ENCODE assay signal across 9 mouse cellular contexts in genomic region chr17:6172926-6173690, GRCm38 (mm10).
DNase-seq lines count a peak whose midpoint lies in the region; ATAC-seq lines count a peak whose summit lies in the region.
"Had no signal": no experiment of that assay in that cellular context is flagged by ENCODE, and none has a peak within 500 bp of the region (broad histone marks: within the 10 kb centered on the region; RNA-seq: fewer than 3 reads in every experiment).

No protein-coding gene starts in this region.

- H3K79me2 ChIP-seq in macrophage (ENCODE audit: inconsistent target), result peaks cover 54% of the 10 kb centered on the region

- intact Hi-C loops in heart, postnatal 25 days (cut with DNase I), result loop anchor here (5.0 kb wide), 1 partner anchor 39 kb away; no protein-coding TSS in a partner anchor

- H3K27me3 ChIP-seq in hindbrain, embryonic 12.5 days, result no peaks in the 10 kb centered on the region
- H3K27me3 ChIP-seq in hindbrain, embryonic 10.5 days (ENCODE audit: insufficient read depth, poor library complexity, severe bottlenecking), result no peaks in the 10 kb centered on the region
- H3K27me3 ChIP-seq in embryonic facial prominence, embryonic 14.5 days (replicated peaks; ENCODE audit: control insufficient read depth, insufficient read depth, low read length), result no peaks in the 10 kb centered on the region
- H3K27me3 ChIP-seq: liver, embryonic 15.5 days had no signal

- H3K9ac ChIP-seq in hindbrain, embryonic 12.5 days, result no peak overlapping the region
- no peak overlapping the region for H3K9ac ChIP-seq in embryonic facial prominence, embryonic 14.5 days (ENCODE audit: low read depth, low read length)
- H3K9ac ChIP-seq: liver, embryonic 15.5 days had no signal

- DNase-seq in hindbrain, embryonic 10.5 days (ENCODE audit: low spot score), result no peak
- DNase-seq in embryonic facial prominence, embryonic 14.5 days (ENCODE audit: low spot score), result peak; percentile 73
- peak; percentile 61 for DNase-seq in heart, postnatal 25 days (ENCODE audit: low spot score)
- DNase-seq in layer of hippocampus, adult 8-10 months (ENCODE audit: low spot score in 2 of 2), result peak; percentile 25 to 31
- no peak for DNase-seq in cerebellum, adult 11 months

- no peak overlapping the region for H3K4me3 ChIP-seq in hindbrain, embryonic 12.5 days
- no peak overlapping the region for H3K4me3 ChIP-seq in hindbrain, embryonic 10.5 days
- no peak overlapping the region for H3K4me3 ChIP-seq in embryonic facial prominence, embryonic 14.5 days (ENCODE audit: low read depth, low read length)
- H3K4me3 ChIP-seq in macrophage (ENCODE audit: inconsistent target), result no peak overlapping the region
- H3K4me3 ChIP-seq: liver, embryonic 15.5 days had no signal

- 0 out of 2 replicates have a peak, but pooled peaks cover 4% of the 10 kb centered on the region for H3K4me1 ChIP-seq in hindbrain, embryonic 12.5 days
- H3K4me1 ChIP-seq in hindbrain, embryonic 10.5 days (replicated peaks), result peaks cover 6% of the 10 kb centered on the region; the same call in 1 of the 2 replicates
- peaks cover 11% of the 10 kb centered on the region; the same call in 1 of the 2 replicates for H3K4me1 ChIP-seq in embryonic facial prominence, embryonic 14.5 days (ENCODE audit: control insufficient read depth, insufficient read depth, low read length)
- H3K4me1 ChIP-seq: liver, embryonic 15.5 days had no signal

- ATAC-seq in hindbrain, embryonic 12.5 days (ENCODE audit: low FRiP score), result no peak
- peak; percentile 59 for ATAC-seq in CD4-positive, CD25-positive, alpha-beta regulatory T cell, adult 4 months
- ATAC-seq in embryonic facial prominence, embryonic 14.5 days (ENCODE audit: low read depth), result peak; percentile 50

- H3K9me3 ChIP-seq in hindbrain, embryonic 12.5 days (replicated peaks), result no peaks in the 10 kb centered on the region
- H3K9me3 ChIP-seq in hindbrain, embryonic 10.5 days, result peaks cover 6% of the 10 kb centered on the region
- 0 out of 2 replicates have a peak, but pooled peaks cover 4% of the 10 kb centered on the region for H3K9me3 ChIP-seq in embryonic facial prominence, embryonic 14.5 days (ENCODE audit: control insufficient read depth, low read length)
- H3K9me3 ChIP-seq: liver, embryonic 15.5 days had no signal

- no peak overlapping the region for H3K4me2 ChIP-seq in hindbrain, embryonic 12.5 days (replicated peaks)
- H3K4me2 ChIP-seq in embryonic facial prominence, embryonic 14.5 days (ENCODE audit: low read depth, low read length), result no peak overlapping the region
- H3K4me2 ChIP-seq: liver, embryonic 15.5 days had no signal

- 75% methylated on average over 5 of the region's 5 CpGs for WGBS in hindbrain, embryonic 12.5 days
- WGBS in hindbrain, embryonic 10.5 days, result 82% methylated on average over 5 of the region's 5 CpGs
- WGBS in embryonic facial prominence, embryonic 14.5 days, result 70% methylated on average over 5 of the region's 5 CpGs
- 10% methylated on average over 4 of the region's 5 CpGs for WGBS in macrophage (ENCODE audit: missing documents)

- peaks cover 18% of the 10 kb centered on the region for H3K36me3 ChIP-seq in hindbrain, embryonic 12.5 days
- H3K36me3 ChIP-seq in hindbrain, embryonic 10.5 days, result peaks cover 35% of the 10 kb centered on the region
- H3K36me3 ChIP-seq in embryonic facial prominence, embryonic 14.5 days (ENCODE audit: control insufficient read depth, insufficient read depth, low read length), result peaks cover 16% of the 10 kb centered on the region
- no peaks in the 10 kb centered on the region for H3K36me3 ChIP-seq in macrophage (ENCODE audit: inconsistent target)
- H3K36me3 ChIP-seq: liver, embryonic 15.5 days had no signal

- H3K27ac ChIP-seq in hindbrain, embryonic 12.5 days, result 0 out of 2 replicates have a peak overlapping the region, but pooled peaks have one; percentile 5
- H3K27ac ChIP-seq in hindbrain, embryonic 10.5 days, result no peak overlapping the region
- no peak overlapping the region; the same call in 1 of the 2 replicates for H3K27ac ChIP-seq in embryonic facial prominence, embryonic 14.5 days (replicated peaks; ENCODE audit: low read depth, low read length)
- peak overlapping the region; percentile 98 for H3K27ac ChIP-seq in macrophage
- H3K27ac ChIP-seq: liver, embryonic 15.5 days had no signal

Comparison
In these comparisons a context has a peak if more than half of its experiments do, and no peak if none do; other contexts are left out.
1. H3K27ac ChIP-seq: peak in hindbrain, embryonic 12.5 days (single experiment) and macrophage (single experiment); none in hindbrain, embryonic 10.5 days (single experiment) and embryonic facial prominence, embryonic 14.5 days (single experiment).
2. DNase-seq: peak in embryonic facial prominence, embryonic 14.5 days (single experiment), heart, postnatal 25 days (single experiment) and layer of hippocampus, adult 8-10 months (2 of 2); none in hindbrain, embryonic 10.5 days (single experiment) and cerebellum, adult 11 months (single experiment).